Mouse (Mus musculus) hindbrain, embryonic 16.5 days (tissue): ENCODE data around the gene Vdac1. TPM values are rescaled to one million over a fixed set of nuclear protein-coding genes. Genes with fewer than 3 reads are reported as not detected.
"Not testable (repeated sequence)": the region's sequence is repeated elsewhere in the genome, so short reads cannot be mapped to it uniquely, and the experiment has no call there.

Experiments
- ATAC-seq: fragments of 200-750 bp; cut with Nextera tagmentation; 2 replicates; pipeline ENCODE4 v1.8.0; 2017; ENCODE audit warnings: moderate TSS enrichment, moderate library complexity
- H3K27ac ChIP-seq: fragments of 300-500 bp; sonication (generic); 2 replicates; pipeline ENCODE4 v1.5.1; 2014; ENCODE audit warnings: low read depth, mild to moderate bottlenecking, control low read depth, low read length, moderate library complexity
- H3K27me3 ChIP-seq: fragments of 300-500 bp; sonication (generic); replicated peaks from 2 replicates; pipeline ENCODE4 v1.6.1; 2014; ENCODE audit warnings: low read length; ENCODE audit not compliant: control insufficient read depth, insufficient read depth
- H3K36me3 ChIP-seq: fragments of 300-500 bp; sonication (generic); 2 replicates; pipeline ENCODE4 v1.6.1; 2014; ENCODE audit warnings: mild to moderate bottlenecking, low read length, moderate library complexity, mixed read lengths; ENCODE audit not compliant: control insufficient read depth, insufficient read depth
- H3K4me1 ChIP-seq: fragments of 300-500 bp; sonication (generic); 2 replicates; pipeline ENCODE4 v1.6.1; 2014; ENCODE audit warnings: low read depth, low read length; ENCODE audit not compliant: control insufficient read depth, insufficient read depth
- H3K4me2 ChIP-seq: fragments of 300-500 bp; sonication (generic); 2 replicates; pipeline ENCODE4 v1.6.1; 2014; ENCODE audit warnings: mild to moderate bottlenecking, low read length, control low read depth, moderate library complexity
- H3K4me3 ChIP-seq: fragments of 300-500 bp; sonication (generic); 2 replicates; pipeline ENCODE4 v1.5.1; 2014; ENCODE audit warnings: mild to moderate bottlenecking, low read length, control low read depth, moderate library complexity
- H3K9ac ChIP-seq: fragments of 300-500 bp; sonication (generic); 2 replicates; pipeline ENCODE4 v1.6.1; 2014; ENCODE audit warnings: low read depth, mild to moderate bottlenecking, control low read depth, low read length, moderate library complexity
- H3K9me3 ChIP-seq: fragments of 300-500 bp; sonication (generic); 2 replicates; pipeline ENCODE4 v1.6.1; 2014; ENCODE audit warnings: mild to moderate bottlenecking, low read length, moderate library complexity; ENCODE audit not compliant: control insufficient read depth
- WGBS: fragments of 180-500 bp; shearing (Covaris S2); extraction: QIAGEN DNeasy Blood & Tissue Kit; methylation state at CpG from one replicate; pipeline ENCODE4 v1.1.7; 2014; 5-methylcytosine and 5-hydroxymethylcytosine counted together
- polyA plus RNA-seq: library from polyadenylated mRNA; unstranded; fragments of >200 nt; fragmentation: Nextera tagmentation; extraction: Ambion mirVana; gene quantifications from 2 replicates; pipeline ENCODE4 v1.2.1, GENCODE M21; 2015

Vdac1 gene
- polyA plus RNA-seq, 1 experiment from 2014 or later: 440 TPM

GRCm38 (mm10) chr11:52350924-52351323 lies 9.7 kb upstream of the Vdac1 start:
- no peaks in the 10 kb centered on the region for H3K9me3 ChIP-seq
- H3K27ac ChIP-seq: no peak overlapping the region
- no peak overlapping the region for H3K9ac ChIP-seq
- WGBS: 2% methylated on average over 9 of the region's 9 CpGs
- no peak for ATAC-seq
- no peaks in the 10 kb centered on the region for H3K36me3 ChIP-seq
- H3K4me3 ChIP-seq: no peak overlapping the region
- H3K27me3 ChIP-seq: no peaks in the 10 kb centered on the region
- H3K4me2 ChIP-seq: no peak overlapping the region
- H3K4me1 ChIP-seq: peaks cover 4% of the 10 kb centered on the region; the same call in 1 of the 2 replicates

DNA sequence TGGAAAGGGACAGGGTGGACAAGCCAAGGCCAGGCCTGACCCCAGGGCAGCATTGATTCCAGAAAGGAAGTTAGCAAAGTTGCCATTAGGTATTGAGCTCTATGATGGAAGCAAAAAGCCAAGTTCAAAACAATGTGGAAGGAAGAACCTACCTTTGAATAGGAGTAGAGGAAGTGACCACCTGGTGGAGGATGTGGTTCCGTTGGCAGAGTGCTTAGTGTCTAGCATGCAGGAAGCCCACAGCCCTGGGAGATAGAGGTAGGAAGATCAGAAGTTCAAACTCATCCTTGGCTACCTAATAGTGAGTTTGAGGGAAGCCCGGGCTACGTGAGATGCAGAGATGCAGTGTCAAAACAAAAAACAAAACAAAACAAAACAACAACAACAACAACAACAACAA lies 8.4 kb upstream of the Vdac1 start:
- Histone ChIP-seq H3K4me2 (no peak overlapping the region), H3K27ac (no peak overlapping the region), H3K9me3 (no peaks in the 10 kb centered on the region), H3K36me3 (no peaks in the 10 kb centered on the region), H3K27me3 (no peaks in the 10 kb centered on the region), H3K9ac (no peak overlapping the region), H3K4me3 (no peak overlapping the region), H3K4me1 (no peaks in the 10 kb centered on the region)
- no peak for ATAC-seq
- 96% methylated on average over 3 of the region's 3 CpGs for WGBS

DNA sequence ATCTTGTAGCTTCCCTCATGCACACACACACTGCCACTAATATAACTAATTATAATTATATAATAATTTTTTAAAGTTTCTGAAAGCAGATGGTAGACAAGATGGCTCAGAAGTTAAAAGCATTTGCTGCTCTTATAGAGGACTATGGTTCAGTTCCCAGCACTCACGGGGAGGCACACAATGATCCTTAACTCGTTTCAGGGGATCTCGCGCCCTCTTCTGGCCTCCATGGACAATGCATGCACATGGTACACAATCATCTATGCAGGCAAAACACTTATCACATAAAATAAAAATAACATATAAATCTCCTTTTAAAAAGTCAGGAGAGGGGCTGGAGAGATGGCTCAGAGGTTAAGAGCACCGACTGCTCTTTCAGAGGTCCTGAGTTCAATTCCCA lies 6.0 kb upstream of the Vdac1 start:
- H3K4me3 ChIP-seq: no peak overlapping the region
- no peak overlapping the region for H3K9ac ChIP-seq
- ATAC-seq: no peak
- no peak overlapping the region for H3K4me2 ChIP-seq
- no peak overlapping the region for H3K27ac ChIP-seq
- H3K27me3 ChIP-seq: no peaks in the 10 kb centered on the region
- WGBS: 86% methylated on average over 5 of the region's 5 CpGs
- H3K36me3 ChIP-seq: no peaks in the 10 kb centered on the region
- no peaks in the 10 kb centered on the region for H3K9me3 ChIP-seq
- peaks cover 1% of the 10 kb centered on the region for H3K4me1 ChIP-seq

- WGBS: 93% methylated on average over 1 of the region's 1 CpGs
- no peak overlapping the region for H3K4me2 ChIP-seq
- no peaks in the 10 kb centered on the region for H3K9me3 ChIP-seq
- H3K4me1 ChIP-seq: peaks cover 7% of the 10 kb centered on the region
- H3K4me3 ChIP-seq: no peak overlapping the region
- no peaks in the 10 kb centered on the region for H3K27me3 ChIP-seq
- no peaks in the 10 kb centered on the region for H3K36me3 ChIP-seq
- H3K9ac ChIP-seq: no peak overlapping the region
- ATAC-seq: no peak
- no peak overlapping the region for H3K27ac ChIP-seq
Observed at GRCm38 (mm10) chr11:52355601-52356000, 5.1 kb upstream of the Vdac1 start.

GRCm38 (mm10) chr11:52357091-52357490 lies 3.6 kb upstream of the Vdac1 start:
- H3K9ac ChIP-seq, H3K9me3 ChIP-seq, H3K27ac ChIP-seq, ATAC-seq, H3K36me3 ChIP-seq, H3K27me3 ChIP-seq, H3K4me3 ChIP-seq, H3K4me2 ChIP-seq: not testable (repeated sequence)
- peaks cover 10% of the 10 kb centered on the region for H3K4me1 ChIP-seq
- WGBS: 96% methylated on average over 5 of the region's 5 CpGs

- Histone ChIP-seq H3K4me3 (no peak overlapping the region), H3K27ac (no peak overlapping the region), H3K9me3 (no peaks in the 10 kb centered on the region), H3K36me3 (no peaks in the 10 kb centered on the region), H3K27me3 (no peaks in the 10 kb centered on the region), H3K9ac (no peak overlapping the region), H3K4me2 (peak overlapping the region; percentile 10; the same call in 1 of the 2 replicates), H3K4me1 (peaks cover 22% of the 10 kb centered on the region)
- WGBS: 31% methylated on average over 4 of the region's 4 CpGs
- no peak for ATAC-seq
Observed at GRCm38 (mm10) chr11:52358520-52358919, 2.1 kb upstream of the Vdac1 start.

DNA sequence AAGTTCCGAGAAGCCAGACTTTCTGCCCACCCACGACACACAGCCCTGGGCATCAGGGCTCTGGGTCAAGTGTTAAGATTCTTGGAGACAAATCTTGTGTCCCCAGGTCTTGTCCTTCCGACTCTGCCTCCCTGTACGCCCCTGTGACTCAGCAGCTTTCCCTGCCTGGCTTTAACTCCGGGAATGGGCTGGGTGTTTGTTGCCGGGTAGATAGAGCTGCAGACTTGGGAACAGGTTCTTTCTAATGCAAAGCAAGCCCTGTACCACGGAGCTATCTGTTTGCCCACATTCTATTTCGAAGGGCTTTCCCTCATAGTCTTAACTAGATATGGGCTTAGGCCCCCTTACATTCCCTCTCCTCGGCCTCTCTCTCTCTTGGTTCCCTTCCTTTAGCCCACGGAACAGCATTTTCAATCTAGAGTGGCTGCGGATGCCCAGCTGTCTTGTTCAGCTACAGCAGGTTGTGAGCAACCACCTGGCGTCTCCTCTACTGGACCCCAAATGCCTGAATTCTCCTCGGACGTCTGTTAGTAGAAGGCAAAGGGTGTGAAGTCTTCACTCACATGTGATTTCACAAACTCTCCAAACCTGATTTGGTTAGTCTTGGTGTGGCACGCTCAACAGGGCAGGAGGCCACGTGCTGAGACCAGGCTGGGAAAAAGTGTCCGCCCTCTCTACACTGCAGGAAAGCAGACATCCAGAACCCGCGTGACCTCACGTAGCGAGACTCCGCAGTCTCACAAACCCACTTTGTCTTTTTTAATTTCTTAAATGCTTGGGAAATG lies 782 bp upstream of the Vdac1 start:
- Histone ChIP-seq H3K27ac (peak overlapping the region; percentile 96), H3K4me3 (peak overlapping the region; percentile 72), H3K36me3 (no peaks in the 10 kb centered on the region), H3K4me1 (peaks cover 29% of the 10 kb centered on the region), H3K9ac (peak overlapping the region; percentile 82), H3K9me3 (no peaks in the 10 kb centered on the region), H3K27me3 (no peaks in the 10 kb centered on the region), H3K4me2 (peak overlapping the region; percentile 72)
- 14% methylated on average over 22 of the region's 22 CpGs for WGBS
- ATAC-seq: peak; percentile 13

- Histone ChIP-seq H3K27me3 (no peaks in the 10 kb centered on the region), H3K36me3 (no peaks in the 10 kb centered on the region), H3K9ac (peak overlapping the region; percentile 82), H3K4me1 (peaks cover 31% of the 10 kb centered on the region), H3K27ac (peak overlapping the region; percentile 96), H3K4me2 (peak overlapping the region; percentile 72), H3K9me3 (no peaks in the 10 kb centered on the region), H3K4me3 (peak overlapping the region; percentile 72)
- peak; percentile 41 for ATAC-seq
- 0% methylated on average over 33 of the region's 47 CpGs for WGBS
Observed at GRCm38 (mm10) chr11:52361287-52361921, 744 bp downstream of the Vdac1 start.

DNA sequence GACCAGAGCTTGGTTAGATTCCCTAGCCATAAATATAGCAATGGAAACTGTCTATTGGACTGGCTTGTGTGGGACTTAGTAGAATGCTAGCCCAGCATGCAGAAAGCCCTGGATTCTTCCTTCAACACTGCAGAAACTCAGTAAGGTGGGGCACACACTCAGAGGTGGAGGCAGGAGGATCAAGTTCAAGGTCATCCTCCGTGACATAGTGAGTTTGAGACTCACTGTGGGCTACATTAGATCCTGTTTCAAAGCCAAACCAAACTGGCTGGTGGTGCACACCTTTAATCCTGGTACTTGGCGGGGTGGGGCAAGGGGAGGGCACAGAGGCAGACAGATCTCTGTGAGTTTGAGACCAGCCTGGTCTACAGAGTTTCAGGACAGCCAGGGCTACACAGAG lies 3.7 kb downstream of the Vdac1 start:
- Histone ChIP-seq H3K9me3 (no peaks in the 10 kb centered on the region), H3K4me1 (peaks cover 33% of the 10 kb centered on the region)
- 93% methylated on average over 2 of the region's 2 CpGs for WGBS

More for the DNA sequence above, 3.7 kb downstream of the Vdac1 start:
- H3K27me3 ChIP-seq: no peaks in the 10 kb centered on the region
- H3K9ac ChIP-seq: no peak overlapping the region
- no peak overlapping the region for H3K27ac ChIP-seq
- H3K4me3 ChIP-seq: no peak overlapping the region
- no peaks in the 10 kb centered on the region for H3K36me3 ChIP-seq
- no peak overlapping the region for H3K4me2 ChIP-seq
- no peak for ATAC-seq
